Mouse (Mus musculus) C2C12 (cell line): ENCODE measurements around the gene Gimap8.

Experiments
- CEBPB ChIP-seq: IDR thresholded peaks from one replicate; pipeline ENCODE4 v1.6.1; 2011; ENCODE audit warnings: low read depth, mild to moderate bottlenecking, control low read depth, moderate library complexity
- CTCF ChIP-seq: IDR thresholded peaks from one replicate; pipeline ENCODE4 v1.5.1; 2011; ENCODE audit not compliant: control insufficient read depth, insufficient read depth, insufficient read length
- FOSL1 ChIP-seq: IDR thresholded peaks from one replicate; pipeline ENCODE4 v1.8.0; 2011; ENCODE audit warnings: mild to moderate bottlenecking, low read length; ENCODE audit not compliant: poor library complexity, insufficient read depth, severe bottlenecking
- MAX ChIP-seq: IDR thresholded peaks from one replicate; pipeline ENCODE4 v1.6.1; 2011; ENCODE audit warnings: mild to moderate bottlenecking, control low read depth
- MYOD1 ChIP-seq: IDR thresholded peaks from one replicate; pipeline ENCODE4 v1.6.1; 2011; ENCODE audit warnings: low read depth; ENCODE audit not compliant: control insufficient read depth, insufficient read length
- MYOG ChIP-seq: IDR thresholded peaks from one replicate; pipeline ENCODE4 v1.6.1; 2011; ENCODE audit not compliant: control insufficient read depth, insufficient read length; ENCODE audit errors: extremely low read depth
- USF1 ChIP-seq: IDR thresholded peaks from one replicate; pipeline ENCODE4 v1.6.1; 2011; ENCODE audit warnings: low read depth, mild to moderate bottlenecking, control low read depth, moderate library complexity

DNA sequence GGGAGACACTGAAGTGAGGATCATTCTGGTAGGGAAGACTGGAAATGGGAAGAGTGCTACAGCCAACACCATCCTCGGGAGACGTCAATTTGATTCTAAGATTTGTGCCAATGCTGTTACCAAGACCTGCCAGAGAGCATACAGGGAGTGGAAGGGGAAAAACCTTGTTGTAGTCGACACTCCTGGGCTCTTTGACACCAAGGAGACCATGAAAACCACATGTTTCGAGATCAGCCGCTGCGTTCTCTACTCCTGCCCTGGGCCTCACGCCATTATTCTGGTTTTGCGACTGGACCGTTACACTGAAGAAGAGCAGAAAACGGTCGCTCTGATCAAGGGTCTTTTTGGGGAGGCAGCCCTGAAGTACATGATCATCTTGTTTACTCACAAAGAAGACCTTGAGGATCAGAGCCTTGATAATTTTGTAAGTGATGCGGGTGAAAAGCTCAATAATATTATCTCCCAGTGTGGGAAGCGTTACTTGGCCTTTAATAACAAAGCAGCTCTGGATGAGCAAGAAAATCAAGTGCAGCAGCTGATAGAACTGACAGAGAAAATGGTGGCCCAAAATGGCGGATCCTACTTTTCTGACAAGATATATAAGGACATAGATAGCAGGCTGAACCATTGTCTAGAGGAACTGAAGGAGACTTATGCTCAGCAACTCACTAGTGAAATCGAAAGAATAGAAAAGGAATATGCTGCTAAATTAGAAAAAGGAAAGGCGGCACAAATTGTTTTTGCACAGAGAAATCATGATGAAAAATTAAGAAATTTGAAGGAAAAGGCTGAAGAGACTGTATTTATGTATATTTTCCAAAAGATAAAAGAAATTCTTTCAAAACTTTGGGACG is 30.7 kb downstream of the Gimap8 start:
- TF ChIP-seq MAX (no peak), CTCF (no peak), USF1 (no peak), FOSL1 (no peak), MYOD1 (no peak), MYOG (no peak), CEBPB (no peak)
